ENCODE assay signal across 10 mouse cellular contexts in the genomic region with DNA sequence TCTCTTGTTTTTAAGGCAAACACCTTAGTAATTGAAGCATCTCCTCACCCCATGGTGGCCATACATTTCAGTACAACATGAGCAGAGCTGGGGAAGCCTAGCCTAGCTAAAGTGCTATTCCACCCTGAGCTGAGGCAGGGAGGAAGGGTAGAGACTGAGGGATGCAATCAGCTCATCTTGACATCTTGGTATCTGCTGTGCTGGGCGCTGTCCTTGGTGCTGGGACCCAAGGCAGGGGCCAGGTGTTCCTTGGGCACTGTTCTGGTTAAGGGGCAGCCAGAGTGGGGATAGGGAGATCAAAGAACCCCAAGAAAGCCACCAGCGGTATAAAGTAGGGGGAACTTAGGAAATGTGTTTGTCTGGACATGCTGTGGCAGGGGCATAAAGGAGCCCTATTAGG.
DNase-seq lines count a peak whose midpoint lies in the region; ATAC-seq lines count a peak whose summit lies in the region.
"Had no signal": no experiment of that assay in that cellular context is flagged by ENCODE, and none has a peak within 500 bp of the region (broad histone marks: within the 10 kb centered on the region; RNA-seq: fewer than 3 reads in every experiment).

No protein-coding gene starts in this region.

- no peak overlapping the region for H3K4me3 ChIP-seq in embryonic facial prominence, embryonic 14.5 days (ENCODE audit: low read depth, low read length)
- no peak overlapping the region for H3K4me3 ChIP-seq in forebrain, embryonic 12.5 days (replicated peaks)
- H3K4me3 ChIP-seq: lung, embryonic 15.5 days had no signal

- ATAC-seq in embryonic facial prominence, embryonic 14.5 days (ENCODE audit: low read depth), result no peak
- ATAC-seq in forebrain, embryonic 12.5 days (ENCODE audit: low FRiP score), result no peak

- H3K36me3 ChIP-seq in embryonic facial prominence, embryonic 14.5 days (ENCODE audit: control insufficient read depth, insufficient read depth, low read length), result no peaks in the 10 kb centered on the region
- H3K36me3 ChIP-seq in forebrain, embryonic 12.5 days (replicated peaks), result no peaks in the 10 kb centered on the region
- H3K36me3 ChIP-seq: lung, embryonic 15.5 days had no signal

- no peak overlapping the region for H3K27ac ChIP-seq in embryonic facial prominence, embryonic 14.5 days (replicated peaks; ENCODE audit: low read depth, low read length)
- no peak overlapping the region for H3K27ac ChIP-seq in forebrain, embryonic 12.5 days
- H3K27ac ChIP-seq: hindbrain, embryonic 14.5 days; lung, embryonic 15.5 days had no signal

- peaks cover 10% of the 10 kb centered on the region for H3K4me1 ChIP-seq in embryonic facial prominence, embryonic 14.5 days (ENCODE audit: control insufficient read depth, insufficient read depth, low read length)
- no peaks in the 10 kb centered on the region for H3K4me1 ChIP-seq in forebrain, embryonic 12.5 days
- H3K4me1 ChIP-seq: lung, embryonic 15.5 days had no signal

- DNase-seq in kidney, postnatal 25 days, result peak; percentile 4 to 44
- DNase-seq in kidney, adult 9 months, result no peak
- DNase-seq in ES-CJ7 (ENCODE audit: low read depth, low spot score) (peak; percentile 49), NIH3T3 (ENCODE audit: low read depth) (peak; percentile 53)
- peak; percentile 31 for DNase-seq in embryonic facial prominence, embryonic 14.5 days (ENCODE audit: low spot score)
- DNase-seq in heart, postnatal 36 days, result no peak
- DNase-seq: cerebellum, adult 9-11 months had no signal

- no peaks in the 10 kb centered on the region for H3K9me3 ChIP-seq in embryonic facial prominence, embryonic 14.5 days (ENCODE audit: control insufficient read depth, low read length)
- H3K9me3 ChIP-seq in forebrain, embryonic 12.5 days, result no peaks in the 10 kb centered on the region
- H3K9me3 ChIP-seq: lung, embryonic 15.5 days had no signal

- H3K27me3 ChIP-seq in embryonic facial prominence, embryonic 14.5 days (replicated peaks; ENCODE audit: control insufficient read depth, insufficient read depth, low read length), result no peaks in the 10 kb centered on the region
- no peaks in the 10 kb centered on the region for H3K27me3 ChIP-seq in forebrain, embryonic 12.5 days
- H3K27me3 ChIP-seq: lung, embryonic 15.5 days had no signal

- intact Hi-C loops in heart, postnatal 36 days (cut with DNase I), result no loop called here

- H3K4me2 ChIP-seq in embryonic facial prominence, embryonic 14.5 days (ENCODE audit: low read depth, low read length), result no peak overlapping the region
- no peak overlapping the region for H3K4me2 ChIP-seq in forebrain, embryonic 12.5 days
- H3K4me2 ChIP-seq: hindbrain, embryonic 14.5 days; lung, embryonic 15.5 days had no signal

- 12% methylated on average over 2 of the region's 2 CpGs for WGBS in embryonic facial prominence, embryonic 14.5 days
- WGBS in forebrain, embryonic 12.5 days, result 21% methylated on average over 2 of the region's 2 CpGs

- no peak overlapping the region for H3K9ac ChIP-seq in embryonic facial prominence, embryonic 14.5 days (ENCODE audit: low read depth, low read length)
- H3K9ac ChIP-seq in forebrain, embryonic 12.5 days, result no peak overlapping the region
- H3K9ac ChIP-seq: hindbrain, embryonic 14.5 days; lung, embryonic 15.5 days had no signal

Comparison
In these comparisons a context has a peak if more than half of its experiments do, and no peak if none do; other contexts are left out.
1. DNase-seq: peak in kidney, postnatal 25 days (2 of 2), ES-CJ7 (single experiment), NIH3T3 (single experiment) and embryonic facial prominence, embryonic 14.5 days (single experiment); none in kidney, adult 9 months (single experiment) and heart, postnatal 36 days (0 of 2).